Mouse (Mus musculus) lung, postnatal 0 days (tissue): Measurements from ENCODE around the gene Tspan32.

Experiments
- CTCF ChIP-seq: IDR thresholded peaks from 2 replicates; pipeline ENCODE4 v1.5.1; 2016; ENCODE audit warnings: antibody characterized with exemption, mild to moderate bottlenecking
- EP300 ChIP-seq: IDR thresholded peaks from 2 replicates; pipeline ENCODE4 v1.6.1; 2016; ENCODE audit warnings: antibody characterized with exemption, mild to moderate bottlenecking, control low read depth

DNA sequence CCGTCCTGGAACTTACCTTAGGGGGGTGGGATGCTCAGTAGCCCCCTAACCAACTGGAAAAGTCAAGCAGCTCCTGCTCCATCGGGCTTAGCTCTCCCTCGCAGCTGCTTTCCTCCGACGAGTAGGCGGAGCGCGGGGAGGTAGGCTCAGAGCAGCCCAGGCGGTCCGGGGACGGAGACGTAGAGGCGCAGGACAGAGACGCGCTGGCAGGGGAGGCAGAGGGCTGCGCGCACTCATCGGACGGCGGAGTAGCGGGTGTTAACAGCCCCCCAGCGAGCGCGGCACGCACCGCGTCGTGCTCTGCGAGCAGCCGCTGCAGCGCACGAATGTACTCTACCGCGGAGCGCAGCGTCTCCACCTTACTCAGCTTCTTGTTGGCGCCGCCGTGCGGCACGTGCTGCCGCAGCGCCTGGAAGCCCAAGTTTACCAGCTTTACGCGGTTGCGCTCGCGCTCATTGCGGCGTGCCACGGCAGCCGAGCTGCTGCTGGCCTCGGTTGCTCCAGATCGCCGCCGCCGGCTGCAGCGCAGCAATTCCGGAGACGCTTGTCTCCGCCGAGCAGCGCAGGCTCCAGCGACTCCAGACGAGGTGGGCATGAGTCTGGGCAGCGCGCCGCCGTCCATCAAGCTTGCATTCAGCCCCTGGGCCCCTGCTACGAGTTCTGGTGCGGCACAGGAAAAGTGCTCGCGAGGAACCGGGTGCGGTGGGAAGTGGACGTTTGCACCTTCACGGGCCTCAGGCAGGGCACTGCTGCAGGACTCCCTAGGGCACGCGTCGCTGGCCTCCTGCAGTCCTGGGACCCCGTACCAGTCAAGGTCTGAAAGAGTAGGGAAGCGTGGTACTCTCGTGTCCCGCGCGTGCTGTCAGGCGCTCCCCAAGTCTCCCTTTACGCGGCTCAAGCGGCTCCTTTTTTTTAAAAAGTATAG lies 36.7 kb upstream of the Tspan32 start:
- TF ChIP-seq CTCF, result peak; percentile 50
- TF ChIP-seq EP300, result no peak
